In the genomic region with DNA sequence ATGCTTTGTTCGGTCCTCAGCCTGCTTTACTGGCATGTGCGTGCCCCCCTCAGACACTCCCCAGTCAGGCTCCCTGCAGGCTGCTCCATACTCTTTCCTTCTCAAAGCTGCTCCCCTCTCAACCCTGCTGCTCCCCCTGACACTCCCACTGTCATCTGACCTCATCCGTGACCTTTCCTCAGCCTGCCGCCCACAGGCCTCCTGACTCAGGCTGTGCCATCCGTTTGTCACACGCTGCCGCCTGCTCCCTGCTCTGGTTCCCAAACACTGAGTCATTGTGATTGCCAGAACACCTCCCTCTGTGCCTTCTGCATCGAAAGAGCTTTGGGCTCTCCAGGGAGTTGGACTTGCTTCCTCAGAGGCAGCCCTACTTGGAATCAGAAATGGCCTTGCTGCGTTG, we compare ENCODE assay signal across 9 mouse cellular contexts.
DNase-seq lines count a peak whose midpoint lies in the region; ATAC-seq and TF ChIP-seq lines count a peak whose summit lies in the region.
"Had no signal": no experiment of that assay in that cellular context is flagged by ENCODE, and none has a peak within 500 bp of the region (broad histone marks: within the 10 kb centered on the region; RNA-seq: fewer than 3 reads in every experiment).

No protein-coding gene starts in this region.

- DNase-seq in gastrocnemius, adult 2 months: peak; percentile 30
- DNase-seq in gastrocnemius, postnatal 25 days: no peak
- DNase-seq in cerebellum, adult 2 months: peak; percentile 60 to 76
- peak; percentile 54 for DNase-seq in hindbrain, embryonic 11.5 days (ENCODE audit: low spot score)
- DNase-seq in mesoderm, embryonic 11.5 days (ENCODE audit: low read depth, low spot score): peak; percentile 35
- no peak for DNase-seq in liver
- DNase-seq in heart, postnatal 4 days: no peak
- DNase-seq in urinary bladder, postnatal 25 days (ENCODE audit: low spot score): no peak

- peak; percentile 26 for ATAC-seq in hindbrain, embryonic 11.5 days (ENCODE audit: low FRiP score)

- H3K36me3 ChIP-seq in hindbrain, embryonic 11.5 days (ENCODE audit: control insufficient read depth, insufficient read depth, low read length): no peaks in the 10 kb centered on the region
- H3K36me3 ChIP-seq: embryonic facial prominence, embryonic 15.5 days had no signal

- TF ChIP-seq POLR2A in cerebellum, adult 2 months (IDR thresholded peaks at IDR 0.05; ENCODE audit: borderline replicate concordance, insufficient read depth, low read length): no peak

- H3K4me2 ChIP-seq in hindbrain, embryonic 11.5 days (replicated peaks; ENCODE audit: low read depth, low read length): no peak overlapping the region
- H3K4me2 ChIP-seq: embryonic facial prominence, embryonic 15.5 days had no signal

- WGBS in cerebellum, adult 2 months: 19% methylated on average over 9 of the region's 9 CpGs
- 7% methylated on average over 9 of the region's 9 CpGs for WGBS in hindbrain, embryonic 11.5 days

- no peak for TF ChIP-seq CTCF in gastrocnemius, adult 2 months (IDR thresholded peaks at IDR 0.05)
- TF ChIP-seq CTCF in cerebellum, adult 2 months (IDR thresholded peaks at IDR 0.05; ENCODE audit: borderline replicate concordance, insufficient read depth, low read depth, low read length): no peak

- no peaks in the 10 kb centered on the region for H3K9me3 ChIP-seq in hindbrain, embryonic 11.5 days (ENCODE audit: control insufficient read depth, low read length)
- H3K9me3 ChIP-seq: embryonic facial prominence, embryonic 15.5 days had no signal

- no peaks in the 10 kb centered on the region for H3K27me3 ChIP-seq in cerebellum, adult 2 months (ENCODE audit: control insufficient read depth, insufficient read depth, low read length)
- H3K27me3 ChIP-seq in hindbrain, embryonic 11.5 days (ENCODE audit: control insufficient read depth, insufficient read depth, low read length): no peaks in the 10 kb centered on the region
- H3K27me3 ChIP-seq: embryonic facial prominence, embryonic 15.5 days had no signal

- peak overlapping the region; percentile 24; the same call in 1 of the 2 replicates for H3K27ac ChIP-seq in gastrocnemius, adult 2 months
- no peak overlapping the region for H3K27ac ChIP-seq in cerebellum, adult 2 months (ENCODE audit: insufficient read depth, low read length)
- H3K27ac ChIP-seq in hindbrain, embryonic 11.5 days (ENCODE audit: low read depth, low read length): peak overlapping the region; percentile 76
- H3K27ac ChIP-seq: embryonic facial prominence, embryonic 15.5 days had no signal

- peaks cover 14% of the 10 kb centered on the region for H3K4me1 ChIP-seq in cerebellum, adult 2 months (ENCODE audit: control insufficient read depth, insufficient read depth, low read length)
- peaks cover 24% of the 10 kb centered on the region for H3K4me1 ChIP-seq in hindbrain, embryonic 11.5 days (replicated peaks; ENCODE audit: control insufficient read depth, insufficient read depth, low read length)

- intact Hi-C loops in gastrocnemius, adult 2 months (cut with DNase I): no loop called here

- peak overlapping the region; percentile 29 for H3K9ac ChIP-seq in hindbrain, embryonic 11.5 days (ENCODE audit: low read depth, low read length)
- H3K9ac ChIP-seq: embryonic facial prominence, embryonic 15.5 days had no signal

- H3K4me3 ChIP-seq in gastrocnemius, adult 2 months: no peak overlapping the region
- no peak overlapping the region for H3K4me3 ChIP-seq in cerebellum, adult 2 months (replicated peaks; ENCODE audit: insufficient read depth, low read depth, low read length)
- H3K4me3 ChIP-seq in hindbrain, embryonic 11.5 days (ENCODE audit: low read depth, low read length): no peak overlapping the region
- H3K4me3 ChIP-seq: embryonic facial prominence, embryonic 15.5 days had no signal

Comparison
In these comparisons a context has a peak if more than half of its experiments do, and no peak if none do; other contexts are left out.
1. DNase-seq: peak in gastrocnemius, adult 2 months (single experiment), cerebellum, adult 2 months (2 of 2), hindbrain, embryonic 11.5 days (single experiment) and mesoderm, embryonic 11.5 days (single experiment); none in gastrocnemius, postnatal 25 days (single experiment), liver (single experiment), heart, postnatal 4 days (single experiment) and urinary bladder, postnatal 25 days (single experiment).